Mouse (Mus musculus) embryonic fibroblast, embryonic 13.5 days (primary cell): ENCODE data around the gene Zfp963. TPM values are rescaled to one million over a fixed set of nuclear protein-coding genes. Genes with fewer than 3 reads are reported as not detected.

ENCODE experiments used
- H3K27ac ChIP-seq: 2 replicates; pipeline ENCODE4 v1.5.1; 2012; ENCODE audit warnings: low read length, control low read depth, inconsistent platforms; ENCODE audit not compliant: insufficient read depth
- H3K4me1 ChIP-seq: 2 replicates; pipeline ENCODE4 v1.6.1; 2011; ENCODE audit warnings: low read length; ENCODE audit not compliant: control insufficient read depth, insufficient read depth
- H3K4me3 ChIP-seq: 2 replicates; pipeline ENCODE4 v1.5.1; 2011; ENCODE audit warnings: mild to moderate bottlenecking, control low read depth, low read length; ENCODE audit not compliant: insufficient read depth
- CTCF ChIP-seq: IDR thresholded peaks from 2 replicates; pipeline ENCODE4 v1.5.1; 2011; ENCODE audit warnings: mild to moderate bottlenecking, control low read depth, low read length, moderate library complexity, borderline replicate concordance; ENCODE audit not compliant: insufficient read depth
- POLR2A ChIP-seq: IDR thresholded peaks from 2 replicates; pipeline ENCODE4 v1.6.1; 2011; ENCODE audit warnings: low read depth, mild to moderate bottlenecking, control low read depth, low read length, moderate library complexity
- polyA plus RNA-seq: library from polyadenylated mRNA; stranded (reverse); fragments of >200 nt; gene quantifications from 2 replicates; pipeline ENCODE4 v1.2.4, GENCODE M21; 2011; ENCODE audit warnings: low read depth; ENCODE audit not compliant: missing spikeins, insufficient read length

Zfp963 gene
- polyA plus RNA-seq: 2.8 and 3.0 TPM in 2 replicates

GRCm38 (mm10) chr8:69749544-69750454 is at the start of gene Zfp963:
Gene Zfp963 (minus strand): TSS chr8:69749970.
- TF ChIP-seq CTCF (no peak), POLR2A (peak; percentile 97)
- Histone ChIP-seq H3K4me3 (peak within 1 kb of the TSS; percentile 75), H3K27ac (peak within 1 kb of the TSS; percentile 91)

DNA sequence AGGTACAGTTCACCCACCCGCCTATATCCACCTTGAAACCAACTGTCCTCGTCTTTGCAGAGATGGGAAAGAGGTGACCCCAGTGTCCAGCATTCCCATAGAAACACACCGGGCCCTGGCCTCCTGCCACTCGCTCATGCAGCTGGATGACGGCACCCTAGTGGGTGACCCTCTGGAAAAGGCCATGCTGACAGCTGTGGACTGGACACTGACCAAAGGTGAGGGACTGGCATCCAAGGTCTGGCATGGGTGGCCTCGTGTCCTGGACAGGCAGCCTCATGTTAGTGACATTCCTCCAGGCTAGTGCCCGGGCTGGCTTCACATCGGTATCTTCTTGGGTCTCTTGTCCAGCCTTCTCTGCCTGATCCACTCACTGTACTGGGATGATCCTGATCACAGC is 49.5 kb upstream of the Zfp963 start:
- H3K27ac ChIP-seq: no peak overlapping the region
- H3K4me3 ChIP-seq: no peak overlapping the region
- H3K4me1 ChIP-seq: no peaks in the 10 kb centered on the region
- TF ChIP-seq POLR2A (no peak), CTCF (no peak)

More at GRCm38 (mm10) chr8:69749544-69750454, at the start of gene Zfp963:
- H3K4me1 ChIP-seq: 0 out of 2 replicates have a peak, but pooled peaks cover 6% of the 10 kb centered on the region

DNA sequence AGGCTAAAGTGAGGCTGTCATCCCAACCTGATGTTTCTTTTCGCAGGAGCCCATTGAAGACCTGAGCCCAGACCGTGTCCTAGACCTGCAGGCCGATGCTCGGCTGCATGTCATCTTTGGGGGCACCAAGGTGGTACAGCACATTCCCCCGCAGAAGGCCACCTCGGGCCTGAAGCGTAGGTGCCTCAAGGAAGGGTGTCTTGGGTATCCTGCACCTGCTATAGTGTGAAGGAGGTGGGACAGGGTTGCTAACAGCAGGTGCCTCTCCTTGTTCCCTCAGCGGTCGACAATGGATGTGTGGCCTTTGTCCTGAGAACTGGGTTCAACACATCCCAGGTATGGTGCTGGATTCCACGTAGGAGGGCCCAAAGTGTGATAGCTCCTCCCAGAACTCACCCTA is 47.9 kb upstream of the Zfp963 start:
- no peak for TF ChIP-seq POLR2A
- no peak for TF ChIP-seq CTCF
- H3K4me3 ChIP-seq: no peak overlapping the region
- peaks cover under 1% of the 10 kb centered on the region; the same call in 1 of the 2 replicates for H3K4me1 ChIP-seq
- no peak overlapping the region for H3K27ac ChIP-seq

DNA sequence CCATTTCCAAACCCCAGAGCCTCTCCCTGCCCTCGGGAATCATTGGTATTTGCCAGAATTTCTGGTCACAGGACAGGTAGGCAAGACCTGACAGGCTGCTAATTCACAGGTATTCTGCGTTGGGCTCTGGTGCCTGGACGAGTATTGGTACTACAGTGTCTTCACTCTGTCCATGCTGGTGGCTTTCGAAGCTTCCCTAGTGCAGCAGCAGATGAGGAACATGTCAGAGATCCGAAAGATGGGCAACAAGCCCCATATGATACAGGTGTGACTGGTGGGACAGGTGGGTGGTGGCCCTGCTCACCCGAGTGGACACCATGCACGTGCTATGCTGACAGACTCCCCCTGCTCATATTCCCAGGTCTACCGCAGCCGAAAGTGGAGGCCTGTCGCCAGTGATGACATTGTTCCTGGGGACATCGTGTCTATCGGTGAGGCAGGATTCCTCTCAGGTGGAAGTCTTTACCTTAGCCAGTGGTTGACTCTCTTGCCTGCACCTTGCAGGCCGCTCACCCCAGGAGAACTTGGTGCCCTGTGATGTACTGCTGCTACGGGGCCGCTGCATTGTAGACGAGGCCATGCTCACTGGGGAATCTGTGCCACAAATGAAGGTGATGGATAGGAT is 47.1 kb upstream of the Zfp963 start:
- TF ChIP-seq POLR2A (no peak), CTCF (no peak)
- H3K4me1 ChIP-seq: peaks cover 7% of the 10 kb centered on the region; the same call in 1 of the 2 replicates
- H3K4me3 ChIP-seq: no peak overlapping the region
- no peak overlapping the region for H3K27ac ChIP-seq

GRCm38 (mm10) chr8:69794901-69795300 is 45.1 kb upstream of the Zfp963 start:
- Histone ChIP-seq H3K4me3 (no peak overlapping the region), H3K4me1 (peaks cover 7% of the 10 kb centered on the region; the same call in 1 of the 2 replicates), H3K27ac (no peak overlapping the region)
- TF ChIP-seq CTCF (no peak), POLR2A (no peak)

GRCm38 (mm10) chr8:69794096-69794495 is 44.3 kb upstream of the Zfp963 start:
- no peak overlapping the region for H3K4me3 ChIP-seq
- H3K4me1 ChIP-seq: peaks cover 7% of the 10 kb centered on the region; the same call in 1 of the 2 replicates
- H3K27ac ChIP-seq: no peak overlapping the region
- TF ChIP-seq CTCF: no peak
- TF ChIP-seq POLR2A: no peak

DNA sequence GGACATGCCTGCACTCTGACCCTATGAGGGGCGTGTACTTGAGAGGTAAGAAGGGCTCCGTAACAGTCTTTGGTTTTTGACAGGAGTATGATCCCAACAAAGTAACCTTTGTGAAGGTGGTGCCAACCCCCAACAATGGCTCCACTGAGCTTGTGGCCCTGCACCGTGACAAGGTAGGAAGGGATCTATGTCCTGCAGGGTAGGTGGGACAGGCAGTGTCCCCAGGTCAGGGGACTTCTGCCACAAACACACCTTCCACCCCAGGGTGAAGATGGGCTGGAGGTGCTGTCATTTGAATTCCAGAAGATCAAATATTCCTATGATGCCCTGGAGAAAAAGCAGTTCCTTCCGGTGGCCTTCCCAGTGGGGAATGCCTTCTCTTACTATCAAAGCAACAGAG is 43.9 kb upstream of the Zfp963 start:
- Histone ChIP-seq H3K27ac (no peak overlapping the region), H3K4me3 (no peak overlapping the region), H3K4me1 (peaks cover 7% of the 10 kb centered on the region; the same call in 1 of the 2 replicates)
- TF ChIP-seq CTCF: no peak
- no peak for TF ChIP-seq POLR2A

DNA sequence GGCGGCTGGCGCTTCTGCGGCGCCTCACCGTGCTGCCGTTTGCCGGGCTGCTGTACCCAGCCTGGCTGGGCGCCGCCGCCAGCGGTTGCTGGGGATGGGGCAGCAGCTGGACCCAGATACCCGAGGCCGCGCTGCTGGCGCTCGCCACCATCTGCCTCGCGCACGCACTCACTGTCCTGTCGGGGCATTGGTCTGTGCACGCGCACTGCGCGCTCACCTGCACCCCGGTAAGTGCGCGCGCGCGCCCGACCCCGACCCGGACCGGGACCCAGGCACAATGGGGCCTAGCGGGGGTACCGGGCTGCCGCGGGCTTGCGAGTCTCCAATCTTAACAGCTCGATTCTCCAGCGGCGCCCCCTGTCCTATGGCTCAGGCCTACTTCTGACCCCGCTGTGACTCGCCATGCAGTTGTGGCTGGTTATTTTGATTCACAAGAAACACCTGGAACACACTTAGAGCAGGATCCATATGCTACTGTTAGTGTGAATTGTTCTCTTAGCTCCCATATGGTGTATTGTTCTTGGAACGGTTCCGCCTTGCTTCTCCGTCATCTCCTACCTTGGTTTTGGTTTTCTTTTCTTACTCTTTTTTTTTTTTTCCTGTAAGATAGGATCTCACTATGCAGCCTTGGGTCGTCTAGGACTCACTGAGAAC is 41.8 kb upstream of the Zfp963 start:
- TF ChIP-seq POLR2A (no peak), CTCF (no peak)
- H3K4me1 ChIP-seq: peaks cover 7% of the 10 kb centered on the region; the same call in 1 of the 2 replicates
- no peak overlapping the region for H3K27ac ChIP-seq
- H3K4me3 ChIP-seq: peak overlapping the region; percentile 86

- Histone ChIP-seq H3K27ac (peak within 1 kb of the TSS; percentile 55), H3K4me1 (peaks cover 7% of the 10 kb centered on the region; the same call in 1 of the 2 replicates)
- TF ChIP-seq POLR2A (peak; percentile 85), CTCF (no peak)
Measured at GRCm38 (mm10) chr8:69790773-69791367, 41.1 kb upstream of the Zfp963 start, which contains the start of the genes Atp13a1 and Zfp866. Gene Atp13a1 (plus strand): TSS chr8:69791163. Gene Zfp866 (minus strand): TSS chr8:69791178.

More at GRCm38 (mm10) chr8:69790773-69791367, 41.1 kb upstream of the Zfp963 start, which contains the start of the genes Atp13a1 and Zfp866:
- peak within 1 kb of the TSS; percentile 86 for H3K4me3 ChIP-seq
